Mouse (Mus musculus) limb, embryonic 10.5 days (tissue): Measurements from ENCODE around the gene Cdon. TPM values are rescaled to one million over a fixed set of nuclear protein-coding genes. Genes with fewer than 3 reads are reported as not detected.
A peak's percentile ranks its signal among the peaks of the same experiment; 100 is the strongest.

Experiments
- DNase-seq: peaks from one replicate; pipeline ENCODE4 v3.0.0-alpha.2; 2017; ENCODE audit warnings: low spot score
- H3K27ac ChIP-seq: fragments of 300-500 bp; sonication (generic); 2 replicates; pipeline ENCODE4 v1.5.1; 2016; ENCODE audit warnings: mild to moderate bottlenecking
- H3K27me3 ChIP-seq: fragments of 300-500 bp; sonication (generic); 2 replicates; pipeline ENCODE4 v1.6.1; 2016; ENCODE audit warnings: low read depth, mild to moderate bottlenecking; ENCODE audit not compliant: poor library complexity, severe bottlenecking
- H3K36me3 ChIP-seq: fragments of 300-500 bp; sonication (generic); 2 replicates; pipeline ENCODE4 v1.6.1; 2016; ENCODE audit warnings: mild to moderate bottlenecking, moderate library complexity
- H3K4me1 ChIP-seq: fragments of 300-500 bp; sonication (generic); 2 replicates; pipeline ENCODE4 v1.6.1; 2016
- H3K4me3 ChIP-seq: fragments of 300-500 bp; sonication (generic); 2 replicates; pipeline ENCODE4 v1.5.1; 2016; ENCODE audit warnings: mild to moderate bottlenecking, moderate library complexity
- H3K9me3 ChIP-seq: fragments of 300-500 bp; sonication (generic); replicated peaks from 2 replicates; pipeline ENCODE4 v1.6.1; 2016; ENCODE audit warnings: mild to moderate bottlenecking
- WGBS: fragments of 180-500 bp; shearing (Covaris S2); methylation state at CpG from one replicate; pipeline ENCODE4 v1.1.7; 2016; 5-methylcytosine and 5-hydroxymethylcytosine counted together
- polyA plus RNA-seq: library from polyadenylated mRNA; unstranded; fragments of >200 nt; fragmentation: Nextera tagmentation; extraction: Ambion mirVana; gene quantifications from 2 replicates; pipeline ENCODE4 v1.2.1, GENCODE M21; 2016

The Cdon gene
- polyA plus RNA-seq: 10.5 and 16.1 TPM in 2 replicates

DNA sequence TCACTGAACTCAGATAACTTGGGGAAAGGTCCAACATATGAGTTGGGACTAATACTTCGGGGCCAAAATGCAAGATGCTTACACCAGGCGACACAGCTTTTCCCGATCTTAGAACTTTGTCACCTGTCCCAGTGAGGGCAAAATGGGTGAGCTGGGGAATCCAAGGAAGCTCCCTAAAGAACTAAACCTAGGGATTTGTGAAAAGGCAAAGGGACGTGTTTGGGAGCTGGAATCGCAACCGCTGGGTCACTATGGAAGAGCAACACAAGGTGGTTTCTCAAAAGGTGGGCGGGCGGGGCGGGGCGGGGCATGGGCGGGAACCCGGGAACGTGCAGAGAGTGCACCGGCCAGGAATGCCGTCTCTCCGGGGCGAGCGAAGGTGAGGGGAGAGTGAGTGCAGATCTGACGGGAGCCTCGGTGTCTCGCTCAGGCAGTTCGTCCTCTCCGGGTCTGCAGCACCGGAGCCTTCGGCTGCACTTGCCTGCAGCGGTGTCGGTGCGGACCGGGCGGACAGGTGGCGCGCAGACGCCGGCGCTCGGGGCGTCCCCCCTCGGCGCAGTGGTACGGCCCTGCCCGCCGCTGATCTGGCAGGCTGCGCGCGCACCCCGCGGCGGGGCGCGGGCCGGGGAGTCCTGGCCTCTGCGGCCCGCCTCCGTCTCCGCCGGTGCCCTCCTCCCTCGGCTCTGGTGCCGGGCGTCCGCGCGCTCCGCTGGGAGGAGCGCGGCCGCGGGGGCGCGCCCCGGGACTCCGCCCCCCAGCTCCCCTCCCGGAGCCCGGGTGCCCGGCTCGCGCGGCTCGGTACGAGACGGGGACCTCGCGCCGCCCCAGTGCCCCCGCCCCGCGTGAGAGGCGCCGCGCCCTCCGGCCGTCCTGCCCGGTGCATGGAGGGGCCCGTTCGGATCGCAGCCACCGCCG lies at the start of gene Cdon:
Gene Cdon, plus strand, starts transcription at position 324 of the 915 bp plus-strand sequence.
- Histone ChIP-seq H3K9me3 (no peaks in the 10 kb centered on the region), H3K27me3 (no peaks in the 10 kb centered on the region), H3K27ac (peak within 1 kb of the TSS; percentile 99), H3K36me3 (no peaks in the 10 kb centered on the region), H3K4me3 (peak within 1 kb of the TSS; percentile 98), H3K4me1 (peaks cover 62% of the 10 kb centered on the region)
- peak; percentile 94 for DNase-seq
- WGBS: under 1% methylated on average over 96 of the region's 97 CpGs

DNA sequence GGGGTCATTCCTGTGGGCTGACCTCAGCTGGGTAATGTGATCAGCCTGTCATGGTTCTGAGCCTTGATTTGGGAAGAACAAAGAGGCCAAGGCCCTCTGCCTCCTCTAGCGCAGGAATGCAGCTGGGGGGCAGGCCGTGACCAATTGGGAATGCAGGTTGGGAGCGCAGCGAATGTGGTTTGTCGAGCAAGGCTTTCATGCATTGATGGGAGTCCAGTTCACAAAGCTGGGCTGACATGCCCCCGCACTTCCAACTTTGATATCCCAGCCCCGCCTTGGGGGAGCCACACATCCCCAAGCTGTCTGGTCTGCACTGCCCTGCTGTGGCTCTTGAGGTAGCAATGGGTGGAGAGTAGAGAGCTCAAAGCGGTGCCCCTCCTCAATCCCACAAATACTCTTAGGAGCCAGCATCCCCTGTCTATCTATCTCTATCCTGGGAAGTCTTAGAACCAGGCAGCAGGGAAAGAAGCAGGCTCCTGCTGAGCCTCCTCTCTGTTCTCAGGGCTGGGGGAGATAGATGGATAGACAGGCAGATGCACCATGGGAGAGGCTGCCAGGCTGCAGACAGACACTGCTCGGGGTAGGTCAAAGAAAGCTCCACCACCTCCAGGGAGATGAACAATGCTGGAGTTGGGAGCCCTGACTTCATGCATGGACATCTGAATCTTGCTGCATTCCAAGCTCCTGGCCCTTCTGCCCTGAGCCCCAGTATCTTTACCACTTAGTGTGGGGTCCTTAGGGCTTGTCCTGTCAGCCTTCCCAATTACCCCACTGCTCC lies 48.4 kb upstream of the Cdon start:
- Histone ChIP-seq H3K4me1 (peaks cover 28% of the 10 kb centered on the region), H3K9me3 (no peaks in the 10 kb centered on the region), H3K36me3 (no peaks in the 10 kb centered on the region), H3K4me3 (no peak overlapping the region), H3K27ac (peak overlapping the region; percentile 68), H3K27me3 (peaks cover 5% of the 10 kb centered on the region; the same call in 1 of the 2 replicates)
- peak; percentile 45 for DNase-seq
- 39% methylated on average over 9 of the region's 9 CpGs for WGBS

- Histone ChIP-seq H3K27me3 (no peaks in the 10 kb centered on the region), H3K9me3 (no peaks in the 10 kb centered on the region), H3K4me1 (peaks cover 32% of the 10 kb centered on the region), H3K27ac (peak overlapping the region; percentile 37), H3K4me3 (no peak overlapping the region), H3K36me3 (no peaks in the 10 kb centered on the region)
- 75% methylated on average over 2 of the region's 2 CpGs for WGBS
- no peak for DNase-seq
Observed at GRCm38 (mm10) chr9:35377916-35378315, 43.0 kb upstream of the Cdon start.

- 29% methylated on average over 3 of the region's 3 CpGs for WGBS
- Histone ChIP-seq H3K9me3 (no peaks in the 10 kb centered on the region), H3K27me3 (no peaks in the 10 kb centered on the region), H3K36me3 (no peaks in the 10 kb centered on the region), H3K4me3 (no peak overlapping the region), H3K27ac (peak overlapping the region; percentile 37; the same call in 1 of the 2 replicates), H3K4me1 (peaks cover 28% of the 10 kb centered on the region)
- DNase-seq: peak; percentile 40
Observed at GRCm38 (mm10) chr9:35378991-35379390, 41.9 kb upstream of the Cdon start.

DNA sequence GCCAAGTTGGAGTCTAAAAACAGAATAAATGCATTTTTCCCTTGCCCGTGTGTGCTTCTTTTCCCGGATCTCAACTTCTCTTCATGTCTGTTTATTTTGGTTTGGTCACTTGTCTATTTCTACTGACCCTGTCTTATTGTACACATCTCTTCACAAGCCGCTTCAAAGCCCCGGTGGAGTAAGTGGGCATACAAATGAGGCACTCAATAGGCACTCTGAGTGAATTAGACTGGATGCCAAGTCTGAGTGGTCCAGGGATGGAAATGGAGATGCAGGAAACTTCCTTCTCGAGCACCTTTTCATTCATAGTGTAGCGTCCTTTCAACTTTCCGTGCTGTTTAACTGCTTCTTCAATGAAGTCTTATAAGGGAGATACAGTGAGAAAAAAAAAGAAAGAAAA lies 21.0 kb upstream of the Cdon start:
- Histone ChIP-seq H3K27me3 (peaks cover 48% of the 10 kb centered on the region), H3K27ac (no peak overlapping the region), H3K9me3 (no peaks in the 10 kb centered on the region), H3K4me3 (no peak overlapping the region), H3K36me3 (no peaks in the 10 kb centered on the region), H3K4me1 (peaks cover 26% of the 10 kb centered on the region)
- WGBS: 70% methylated on average over 7 of the region's 7 CpGs
- no peak for DNase-seq

DNA sequence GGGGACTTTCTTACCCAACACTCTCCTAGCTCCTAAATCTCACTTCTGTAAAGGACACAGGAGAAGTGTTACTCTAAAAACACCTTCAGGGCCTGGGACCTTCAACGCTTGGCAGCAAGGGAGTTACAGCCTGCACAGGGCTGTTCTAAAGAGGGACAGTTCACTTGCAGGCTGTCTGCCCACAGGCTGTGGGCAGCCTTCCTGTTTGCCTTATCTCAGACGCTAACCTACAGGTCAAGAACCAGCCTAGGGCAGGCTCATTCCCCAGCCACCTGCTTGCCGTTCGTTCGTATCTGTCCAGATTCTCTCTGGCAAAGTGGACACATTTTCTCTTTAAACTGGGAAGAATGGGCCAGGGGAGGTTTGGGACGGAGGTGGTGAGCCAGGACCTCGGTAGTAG lies 20.5 kb upstream of the Cdon start:
- DNase-seq: no peak
- H3K4me3 ChIP-seq: peak overlapping the region; percentile 11; the same call in 1 of the 2 replicates
- no peak overlapping the region; the same call in 1 of the 2 replicates for H3K27ac ChIP-seq
- H3K4me1 ChIP-seq: peaks cover 31% of the 10 kb centered on the region
- WGBS: 7% methylated on average over 7 of the region's 7 CpGs
- peaks cover 48% of the 10 kb centered on the region for H3K27me3 ChIP-seq
- no peaks in the 10 kb centered on the region for H3K9me3 ChIP-seq
- no peaks in the 10 kb centered on the region for H3K36me3 ChIP-seq

GRCm38 (mm10) chr9:35400831-35401230 lies 20.1 kb upstream of the Cdon start:
- Histone ChIP-seq H3K27ac (0 out of 2 replicates have a peak overlapping the region, but pooled peaks have one; percentile 58), H3K27me3 (peaks cover 48% of the 10 kb centered on the region), H3K4me3 (peak overlapping the region; percentile 11; the same call in 1 of the 2 replicates), H3K36me3 (no peaks in the 10 kb centered on the region), H3K9me3 (no peaks in the 10 kb centered on the region), H3K4me1 (peaks cover 35% of the 10 kb centered on the region)
- peak; percentile 41 for DNase-seq
- WGBS: 6% methylated on average over 9 of the region's 9 CpGs

DNA sequence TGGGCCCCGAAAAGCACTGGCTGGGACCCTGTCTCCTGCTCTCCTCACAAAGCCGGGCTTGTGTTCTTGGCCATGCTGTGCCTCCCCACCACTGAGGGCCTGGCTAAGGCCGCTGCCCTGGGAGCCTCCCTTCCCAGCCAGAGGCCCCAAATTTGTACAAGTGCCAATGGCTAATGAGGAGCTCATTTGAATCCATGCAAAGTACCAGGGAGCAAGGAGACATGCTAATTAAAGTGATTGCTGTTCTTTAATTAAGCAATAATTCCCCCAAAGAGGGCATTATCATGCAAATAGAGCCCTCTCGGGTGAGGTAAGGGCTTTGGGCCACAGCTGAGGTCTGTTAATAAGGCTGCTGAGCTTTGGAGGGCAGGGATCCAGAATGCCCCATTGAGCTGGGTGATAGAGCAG lies 18.3 kb upstream of the Cdon start:
- no peaks in the 10 kb centered on the region for H3K9me3 ChIP-seq
- H3K36me3 ChIP-seq: no peaks in the 10 kb centered on the region
- 43% methylated on average over 4 of the region's 4 CpGs for WGBS
- H3K27me3 ChIP-seq: peaks cover 48% of the 10 kb centered on the region
- H3K4me3 ChIP-seq: no peak overlapping the region
- H3K27ac ChIP-seq: peak overlapping the region; percentile 14
- H3K4me1 ChIP-seq: peaks cover 30% of the 10 kb centered on the region
- DNase-seq: no peak

DNA sequence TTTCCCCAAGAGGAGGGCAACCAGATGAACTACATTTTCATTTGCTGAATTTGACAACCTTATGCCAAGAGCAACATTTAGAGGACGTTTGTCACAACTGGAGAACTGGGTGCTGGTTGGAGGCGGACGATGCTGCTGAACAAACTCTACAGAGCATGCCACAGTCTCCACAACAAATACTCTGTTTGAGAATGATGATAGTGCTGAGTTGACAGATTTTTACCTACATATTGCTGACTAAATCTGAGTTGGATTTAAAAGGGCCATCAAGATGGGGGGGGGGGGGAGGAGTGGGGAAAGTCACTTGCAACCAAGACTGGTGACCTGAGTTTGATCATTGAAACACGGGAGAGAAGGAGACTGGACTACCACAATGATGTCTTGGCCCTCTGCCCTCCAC lies 17.4 kb upstream of the Cdon start:
- 72% methylated on average over 4 of the region's 4 CpGs for WGBS
- peaks cover 48% of the 10 kb centered on the region for H3K27me3 ChIP-seq
- no peaks in the 10 kb centered on the region for H3K36me3 ChIP-seq
- no peak for DNase-seq
- H3K4me3 ChIP-seq: no peak overlapping the region
- H3K27ac ChIP-seq: no peak overlapping the region
- H3K4me1 ChIP-seq: peaks cover 30% of the 10 kb centered on the region
- no peaks in the 10 kb centered on the region for H3K9me3 ChIP-seq

- Histone ChIP-seq H3K36me3 (no peaks in the 10 kb centered on the region), H3K27ac (peak overlapping the region; percentile 79), H3K9me3 (no peaks in the 10 kb centered on the region), H3K27me3 (peaks cover 34% of the 10 kb centered on the region), H3K4me3 (peak overlapping the region; percentile 8; the same call in 1 of the 2 replicates), H3K4me1 (peaks cover 33% of the 10 kb centered on the region)
- no peak for DNase-seq
- 12% methylated on average over 13 of the region's 13 CpGs for whole genome bisulfite sequencing
Observed at GRCm38 (mm10) chr9:35405038-35405905, 15.7 kb upstream of the Cdon start.

DNA sequence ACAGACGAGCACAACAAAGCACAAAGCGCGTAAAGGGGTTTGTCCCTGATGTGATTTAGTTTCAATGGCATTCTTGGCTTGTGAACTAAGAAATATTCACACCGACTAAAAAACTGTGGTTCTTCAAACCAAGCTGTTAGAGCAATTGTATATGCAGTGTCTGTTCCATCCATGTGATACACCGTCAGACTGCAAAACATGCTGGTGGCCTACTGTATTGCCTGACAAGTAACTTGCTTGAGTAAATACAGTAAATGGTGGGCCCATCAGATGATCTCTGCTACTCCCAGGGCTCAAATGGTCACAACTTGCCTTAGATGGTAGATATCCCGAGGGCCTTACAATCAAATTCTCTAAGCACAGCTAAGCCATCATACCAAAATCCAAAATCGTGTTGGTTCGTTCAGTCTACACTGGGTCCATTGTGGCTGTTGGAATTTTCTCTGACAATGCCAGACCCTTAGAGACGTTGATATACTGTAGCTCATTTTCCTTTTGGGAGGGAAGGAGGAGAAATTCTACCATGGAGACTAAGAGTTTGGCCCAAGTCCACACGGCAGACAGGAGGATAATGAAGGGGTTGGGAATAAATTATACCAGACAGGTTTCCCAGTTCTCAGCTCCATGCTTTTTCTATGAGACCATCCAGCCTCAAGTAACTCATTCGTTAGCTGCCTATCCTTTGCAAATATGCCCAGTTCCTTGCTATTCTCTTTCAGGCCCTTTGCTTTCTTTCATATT lies 9.5 kb upstream of the Cdon start:
- Histone ChIP-seq H3K4me1 (peaks cover 41% of the 10 kb centered on the region), H3K27me3 (no peaks in the 10 kb centered on the region; the same call in 1 of the 2 replicates), H3K27ac (peak overlapping the region; percentile 37; the same call in 1 of the 2 replicates)

More for the DNA sequence above, 9.5 kb upstream of the Cdon start:
- H3K4me3 ChIP-seq: no peak overlapping the region
- H3K36me3 ChIP-seq: no peaks in the 10 kb centered on the region
- DNase-seq: no peak
- H3K9me3 ChIP-seq: no peaks in the 10 kb centered on the region
- 85% methylated on average over 11 of the region's 11 CpGs for WGBS
